Mouse (Mus musculus) testis, postnatal 14 days (tissue): ENCODE results near the gene Gm21985.

ENCODE experiments used
- DNase-seq: peaks from one replicate; pipeline ENCODE4 v3.0.0; 2021; ENCODE audit warnings: low spot score

The Gm21985 gene

DNA sequence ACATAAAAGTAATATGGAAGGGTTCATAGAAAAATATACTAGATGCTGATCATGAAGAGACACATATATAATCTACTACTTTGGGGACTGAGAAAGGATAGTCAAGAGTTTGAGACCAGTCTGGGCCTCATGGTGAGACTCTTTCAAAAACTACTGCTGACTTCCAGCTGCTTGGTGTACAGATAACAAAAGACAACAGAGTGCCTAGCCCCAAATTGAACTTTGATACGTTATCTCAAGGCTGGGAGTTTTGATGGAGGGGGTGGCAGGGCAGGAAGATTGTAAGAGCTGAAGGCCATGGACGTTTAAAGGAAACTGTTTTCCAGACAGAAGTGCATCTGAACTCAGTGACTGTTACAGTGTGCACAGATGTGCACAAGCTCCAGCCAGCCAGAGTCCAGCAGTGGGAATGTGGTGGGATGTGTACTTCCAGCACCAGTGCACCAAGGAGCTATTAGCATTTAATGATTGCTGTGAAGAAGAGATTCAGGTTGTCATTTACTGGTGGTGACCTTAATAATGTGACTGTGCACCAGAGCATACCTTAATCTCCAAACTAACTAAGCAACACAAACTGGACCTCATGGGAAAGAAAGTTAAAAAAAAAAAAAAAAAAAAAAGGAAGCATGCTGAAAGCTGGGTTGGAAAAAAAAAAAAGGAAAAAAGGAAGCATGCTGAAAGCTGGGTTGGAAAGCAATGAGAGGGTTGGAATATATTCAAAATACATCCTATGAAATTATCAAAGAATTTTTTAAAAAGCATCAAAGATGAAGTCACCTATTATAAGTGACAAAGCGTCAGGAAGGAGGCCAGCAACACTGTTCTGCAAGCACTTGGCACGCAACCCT, 66.2 kb downstream of the Gm21985 start:
- DNase-seq = no peak

DNA sequence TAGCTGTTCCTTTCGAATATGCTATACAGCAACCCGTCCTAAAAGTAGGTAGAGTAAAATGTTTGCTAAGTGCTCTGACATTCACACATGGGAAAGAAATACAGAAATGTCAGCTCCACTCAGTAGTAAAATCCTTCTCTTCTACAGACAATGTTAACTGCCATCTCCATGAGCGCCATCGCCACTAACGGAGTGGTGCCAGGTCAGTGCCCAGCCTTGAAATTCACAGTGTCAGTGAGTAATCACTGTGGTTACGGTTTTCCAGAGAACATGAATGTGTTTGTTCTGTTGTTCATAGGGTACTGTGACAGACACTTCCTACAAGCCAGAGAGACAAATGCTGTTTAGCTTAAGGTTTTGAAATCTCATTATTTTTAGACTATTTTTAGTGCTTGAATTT, 71.1 kb downstream of the Gm21985 start:
- no peak for DNase-seq

DNA sequence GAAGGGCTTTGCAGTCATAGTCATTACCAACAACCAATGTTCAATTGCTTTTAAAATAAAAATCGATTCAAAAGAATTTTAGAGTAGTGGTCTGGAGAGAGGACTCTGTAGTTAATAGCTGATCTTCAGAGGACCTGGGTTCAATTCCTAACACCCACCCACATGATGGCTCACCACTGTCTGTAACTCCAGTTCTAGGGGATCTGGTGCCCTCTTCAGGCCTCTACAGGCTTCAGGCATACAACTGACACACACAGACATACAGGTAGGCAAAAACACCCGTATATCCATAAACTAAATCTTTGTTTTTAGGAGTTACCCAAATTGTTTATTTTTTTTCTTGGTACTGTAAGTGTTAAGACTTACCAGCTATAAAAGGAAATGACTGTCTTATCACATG, 73.6 kb downstream of the Gm21985 start:
- no peak for DNase-seq

DNA sequence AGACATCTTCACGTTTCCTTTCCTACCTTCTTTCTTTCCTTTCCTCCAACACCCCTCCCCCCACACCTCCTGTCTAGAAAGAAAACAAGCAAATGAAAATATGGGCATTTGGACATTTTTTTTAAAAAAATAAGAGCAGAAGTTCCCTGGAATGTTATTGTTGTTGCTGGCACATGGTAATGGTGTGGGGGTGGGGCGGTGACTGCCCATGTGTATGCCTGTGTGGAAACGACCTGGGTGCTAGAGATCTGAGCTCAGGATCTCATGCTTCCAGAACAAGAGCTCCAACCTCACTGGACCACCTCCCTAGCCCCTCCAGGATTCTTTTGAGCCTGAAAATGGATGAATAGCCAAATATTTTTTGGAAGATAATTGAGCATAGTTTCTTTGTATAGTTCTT, 75.0 kb downstream of the Gm21985 start:
- DNase-seq = no peak

DNA sequence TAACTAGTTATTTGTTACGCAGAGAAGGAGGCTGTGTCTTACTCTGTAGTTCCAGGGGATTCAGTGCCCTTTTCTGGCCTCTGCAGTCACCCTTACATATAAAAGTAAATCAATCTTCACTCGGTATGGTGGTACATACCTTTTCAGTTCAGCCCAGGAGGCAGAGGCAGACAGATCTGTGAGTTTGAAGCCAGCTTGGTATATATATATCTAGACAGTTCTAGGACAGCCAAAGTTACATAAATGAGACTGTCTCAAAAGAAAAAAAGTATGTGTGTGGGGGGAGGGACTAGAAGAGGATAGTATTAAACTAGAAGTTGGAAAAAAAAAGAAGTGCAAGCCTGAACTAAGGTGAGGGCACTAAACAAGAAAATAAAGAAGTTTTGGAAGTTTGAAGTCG, 82.1 kb downstream of the Gm21985 start:
- no peak for DNase-seq

DNA sequence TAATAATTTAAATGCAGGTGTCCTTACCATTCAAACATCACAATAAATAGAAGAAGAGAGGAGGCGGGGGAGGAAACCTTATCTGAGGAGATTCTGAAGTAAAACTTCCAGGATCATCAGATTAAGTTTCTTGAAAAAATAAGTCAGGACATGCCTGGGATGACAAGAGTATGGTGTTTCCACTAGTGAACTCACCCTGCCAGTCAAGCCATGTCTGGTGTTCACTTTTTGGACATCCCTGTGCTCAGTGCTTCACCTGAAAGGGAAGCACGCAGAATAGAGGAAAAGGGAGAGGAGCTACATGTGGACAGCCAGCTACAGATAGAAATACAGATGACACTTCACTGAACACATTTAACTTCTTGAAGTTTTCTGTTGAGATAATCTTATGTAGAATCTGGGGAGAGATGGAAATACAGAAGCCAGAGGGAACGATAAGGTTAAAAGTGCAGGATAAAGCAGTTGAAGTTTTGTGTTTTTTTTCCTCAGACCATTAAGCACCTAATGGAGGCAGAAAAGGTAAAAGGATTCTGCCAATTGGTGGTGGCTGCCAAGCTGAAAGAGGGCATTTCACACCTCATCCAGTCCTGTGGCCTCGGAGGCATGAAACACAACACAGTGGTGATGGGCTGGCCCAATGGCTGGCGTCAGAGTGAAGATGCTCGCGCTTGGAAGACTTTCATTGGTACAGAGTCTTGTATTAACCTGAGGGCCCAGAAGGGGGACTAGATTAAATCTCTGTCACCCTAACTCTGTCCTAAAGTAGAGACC, 87.8 kb downstream of the Gm21985 start:
- DNase-seq = no peak

DNA sequence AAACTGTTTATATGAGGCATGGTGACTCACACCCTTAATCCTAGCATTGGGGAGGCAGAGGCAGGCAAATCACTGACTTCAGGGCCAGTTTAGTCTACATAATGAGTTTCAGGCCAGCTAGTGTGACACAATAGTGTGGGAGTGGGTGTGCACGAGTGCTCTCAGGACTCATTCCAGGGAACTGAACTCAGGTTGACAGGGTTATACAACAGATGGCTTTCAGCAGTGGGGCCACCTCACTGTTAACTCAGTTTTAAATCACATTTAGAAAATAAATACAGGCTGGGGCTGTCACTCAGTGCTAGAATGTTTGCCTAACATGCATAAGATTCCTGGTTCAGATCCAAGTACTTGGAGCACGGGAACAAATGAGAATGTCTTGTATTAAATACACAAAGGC, 93.5 kb downstream of the Gm21985 start:
- DNase-seq = no peak

DNA sequence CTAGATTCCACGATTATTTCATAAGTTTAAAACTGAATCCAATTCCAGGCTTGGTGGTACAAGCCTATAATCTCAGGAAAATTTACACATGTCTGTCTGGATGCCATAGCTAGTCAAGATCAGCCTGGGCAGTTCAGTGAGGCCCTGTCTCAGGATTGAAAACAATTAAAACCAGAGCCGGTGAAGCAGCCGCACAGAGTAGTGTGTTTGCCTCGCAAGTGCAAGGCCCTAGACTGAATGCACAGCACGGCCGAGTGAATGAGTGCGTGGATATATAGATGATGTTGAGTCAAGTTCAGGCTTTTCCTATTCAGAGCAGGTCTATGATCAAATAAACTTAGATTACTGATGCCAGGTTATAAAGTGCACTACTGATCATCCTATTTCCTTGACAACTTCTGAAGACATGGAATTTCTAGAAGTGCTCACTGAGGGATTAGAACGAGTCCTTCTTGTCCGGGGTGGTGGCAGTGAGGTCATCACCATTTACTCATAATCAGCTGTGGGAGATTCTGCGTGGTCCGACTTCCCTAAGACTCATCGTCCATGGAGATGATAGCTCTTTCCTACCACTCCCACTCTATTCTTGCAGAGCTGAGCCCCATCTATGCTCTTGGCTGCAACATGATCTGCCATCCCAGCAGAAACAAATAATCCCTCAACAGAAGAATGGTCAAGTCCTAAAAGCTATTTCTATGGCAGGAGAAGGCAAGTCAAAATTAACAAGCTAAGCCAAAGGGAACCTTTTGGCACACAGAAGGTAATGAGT, 94.1 kb downstream of the Gm21985 start:
- no peak for DNase-seq

DNA sequence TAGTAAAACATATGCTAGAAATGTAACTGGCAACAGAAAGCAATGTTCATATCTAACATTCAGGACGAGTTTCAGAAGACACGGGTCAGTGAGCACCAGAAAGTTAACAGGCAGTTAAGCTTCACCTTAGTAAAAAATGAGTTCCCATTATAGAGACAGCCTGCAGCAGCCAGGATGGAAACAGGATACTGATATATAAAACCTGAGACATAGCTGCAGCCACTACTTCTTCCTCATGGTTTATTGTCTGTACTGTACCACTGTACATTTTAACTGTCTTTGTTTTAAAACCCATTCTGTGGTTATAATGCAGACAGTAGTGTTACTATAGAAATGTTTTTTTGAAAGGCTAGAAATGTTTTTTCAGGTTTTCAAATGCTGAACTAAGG, 94.7 kb downstream of the Gm21985 start:
- no peak for DNase-seq

DNA sequence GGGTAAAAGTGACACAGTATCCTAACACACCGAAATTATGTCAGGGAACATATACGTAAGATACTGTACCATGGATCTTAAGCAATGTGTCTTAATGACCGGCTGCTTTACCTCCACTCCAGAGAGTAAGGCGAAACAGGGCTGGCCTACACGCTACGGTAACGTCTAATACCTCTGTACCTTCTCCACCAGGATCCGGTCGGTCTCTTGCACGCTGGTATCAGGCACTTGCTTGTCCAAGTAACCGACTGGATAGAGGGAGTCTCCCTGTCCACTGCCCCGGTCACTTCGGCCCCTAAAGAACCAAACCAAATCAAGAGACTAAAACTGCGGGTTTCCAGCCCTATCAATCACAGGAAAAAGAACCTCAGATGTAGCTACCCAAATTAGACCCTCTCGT, 101.1 kb downstream of the Gm21985 start:
- DNase-seq = peak; percentile 15

DNA sequence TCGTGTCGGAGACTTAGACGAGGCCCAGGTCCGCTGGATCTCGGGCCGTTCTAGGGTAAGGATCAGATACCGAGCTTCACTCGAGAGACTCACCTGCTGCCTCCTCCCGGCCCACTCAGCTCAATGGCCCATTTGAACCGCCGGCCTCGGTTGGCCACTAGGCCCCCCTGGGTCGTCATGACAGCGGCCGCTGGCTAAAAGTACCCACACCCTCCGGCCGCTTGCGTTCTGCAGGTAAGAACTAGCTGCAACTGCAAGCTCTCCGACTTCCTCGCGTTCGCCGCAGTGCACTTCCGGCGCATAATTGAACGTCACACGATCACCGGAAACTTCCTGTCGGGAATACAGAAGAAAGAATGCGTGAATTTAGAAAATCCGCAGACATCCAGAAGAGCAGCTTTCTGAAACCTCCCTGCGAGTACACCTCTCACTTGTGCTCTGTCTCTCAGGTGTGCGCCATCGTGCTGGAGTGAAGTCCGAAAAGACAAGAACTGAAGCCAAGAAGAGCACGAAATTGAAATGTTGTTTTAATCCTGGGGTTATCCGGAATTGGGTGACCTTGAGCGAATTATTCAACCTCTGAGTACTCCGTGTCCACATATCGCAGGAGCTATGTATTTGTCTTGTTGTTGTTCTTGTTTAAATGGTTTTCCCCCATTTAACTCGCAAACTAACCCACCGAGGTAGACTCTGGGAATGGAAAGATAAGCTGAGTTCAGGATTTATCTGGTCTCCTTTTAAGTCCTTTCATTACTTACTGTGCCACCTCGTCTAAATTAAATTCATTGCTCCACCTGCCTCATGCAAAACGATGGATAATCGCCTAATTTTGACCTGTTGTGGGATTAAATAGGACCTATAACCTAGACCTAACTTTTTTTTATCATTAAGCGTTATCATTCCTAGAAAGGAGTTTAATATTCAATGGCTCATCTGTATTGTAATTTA, 101.9 kb downstream of the Gm21985 start, which contains the start of gene Emc4:
Emc4 (minus strand) TSS at position 302 of the 948 bp plus-strand sequence.
- DNase-seq = peak; percentile 91

DNA sequence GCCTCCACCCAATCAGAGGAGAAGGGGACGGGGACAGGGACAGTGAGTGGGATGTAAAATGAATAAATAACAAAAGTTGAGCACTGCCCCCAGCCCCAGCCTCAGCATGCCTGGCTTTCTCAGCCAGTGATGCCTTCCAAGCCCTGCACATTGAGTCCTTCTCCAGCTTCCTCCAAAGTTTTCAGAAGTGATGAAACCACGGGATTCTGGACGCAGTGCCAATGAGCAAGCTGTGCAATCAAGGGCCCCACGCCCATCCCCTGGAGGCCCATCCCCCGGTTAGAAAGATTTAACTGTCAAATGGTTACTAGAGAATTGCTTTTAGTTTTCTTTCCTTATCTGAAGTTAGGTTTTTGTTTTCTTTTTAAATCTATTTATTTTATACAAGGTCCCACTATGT, 103.8 kb downstream of the Gm21985 start:
- DNase-seq = no peak

DNA sequence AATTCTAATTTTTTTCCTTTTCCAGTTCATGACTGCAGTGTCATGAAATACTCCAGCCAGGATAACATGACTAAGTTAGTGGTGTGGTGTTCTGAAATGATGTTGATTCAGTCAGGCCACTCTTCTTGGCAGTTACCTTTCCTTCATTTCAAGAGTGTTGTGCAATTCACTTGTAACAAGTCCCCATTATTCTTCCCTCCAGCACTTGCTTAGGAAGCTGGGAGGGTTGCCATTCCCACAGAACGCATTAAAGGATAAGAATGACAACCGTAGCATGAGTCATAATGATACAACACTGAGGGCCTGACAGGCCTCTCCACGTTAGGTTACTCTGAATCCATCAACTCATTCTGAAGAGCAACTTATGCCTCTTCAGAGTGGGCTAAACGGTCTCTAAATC, 107.0 kb downstream of the Gm21985 start:
- no peak for DNase-seq

DNA sequence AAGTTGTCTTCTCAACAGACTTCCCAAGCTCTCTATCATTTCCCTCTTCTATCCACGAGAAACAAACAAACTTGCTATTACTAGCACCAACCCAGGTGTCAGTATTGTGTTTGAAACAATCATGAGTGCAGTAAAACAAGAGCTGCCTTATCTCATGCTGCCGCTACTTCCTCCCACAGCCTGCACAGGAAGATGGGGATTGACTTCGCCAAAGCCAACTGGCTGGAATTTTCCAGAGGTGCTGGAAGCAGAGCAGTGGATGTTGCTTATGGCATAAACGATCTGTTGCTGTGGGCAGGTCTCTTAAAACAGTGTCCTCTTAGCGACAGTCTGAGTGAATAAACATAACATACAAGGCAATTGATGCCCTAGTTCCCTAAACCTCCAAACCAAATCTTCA, 108.5 kb downstream of the Gm21985 start:
- DNase-seq = no peak

DNA sequence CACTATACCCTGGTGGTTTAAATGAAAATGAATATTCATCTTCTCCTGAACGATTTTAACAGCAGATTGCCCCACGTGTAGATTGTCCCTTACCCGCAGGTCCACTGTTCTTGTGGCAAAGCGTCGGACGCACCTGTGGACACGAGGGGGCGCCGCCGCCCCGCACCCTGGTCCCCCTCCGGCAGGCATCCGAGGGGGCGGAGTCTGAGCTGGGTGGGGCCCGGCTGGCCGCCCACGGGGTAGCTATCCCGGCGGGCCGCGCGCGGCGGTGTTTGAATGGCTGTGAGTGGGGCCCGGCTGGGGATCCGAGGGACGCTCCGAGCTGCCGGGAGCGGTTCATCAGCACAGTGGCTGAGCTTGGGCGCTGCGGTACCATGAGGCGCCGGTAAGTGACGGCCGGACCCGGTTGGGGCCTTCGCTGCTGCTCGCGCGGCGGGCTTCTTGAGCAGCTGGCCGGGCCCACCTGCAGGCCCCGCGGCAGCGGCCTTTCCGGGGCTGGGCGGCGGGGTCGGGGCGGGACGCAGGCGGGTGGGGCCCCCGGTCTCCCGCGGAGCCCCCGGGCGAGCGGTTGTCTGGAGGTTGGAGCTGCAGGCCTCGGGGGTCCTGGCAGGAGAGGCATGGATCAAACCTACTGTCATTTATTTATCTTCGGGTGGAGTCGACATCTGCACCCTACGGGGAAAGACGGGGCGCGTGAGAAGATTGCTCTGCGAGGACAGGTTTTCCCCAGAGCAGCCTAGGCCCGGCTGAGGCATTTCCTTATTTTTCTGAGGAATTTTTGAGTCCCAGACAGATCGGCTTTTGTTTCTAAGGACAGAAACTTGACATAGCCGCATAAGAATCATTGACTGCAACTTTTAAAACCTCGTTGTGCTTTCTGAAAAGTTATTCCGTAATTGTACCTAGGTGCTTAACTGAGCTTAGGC, 113.1 kb downstream of the Gm21985 start, which contains the start of gene Katnbl1:
Katnbl1 (plus strand) TSS at position 239 of the 926 bp plus-strand sequence.
- DNase-seq = peak; percentile 91

DNA sequence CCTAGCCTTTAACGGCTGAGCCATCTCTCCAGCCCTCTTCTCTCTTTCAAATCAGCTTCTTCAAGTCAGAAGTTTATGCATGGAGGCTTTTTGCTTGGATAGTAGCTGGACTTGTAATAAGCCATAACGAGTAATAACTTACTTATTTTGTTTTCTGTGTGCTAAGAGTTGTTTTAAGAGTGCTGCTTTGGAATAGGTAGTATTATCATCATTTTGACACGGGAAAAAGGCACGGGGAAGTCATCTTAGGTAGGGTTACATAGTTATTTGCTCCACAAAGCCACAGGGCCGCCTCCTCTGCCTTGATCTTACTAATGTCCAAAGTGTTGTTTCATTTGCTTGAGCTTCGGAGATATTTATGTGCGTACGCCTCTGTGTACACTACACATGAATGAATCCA, 114.0 kb downstream of the Gm21985 start:
- DNase-seq = no peak

DNA sequence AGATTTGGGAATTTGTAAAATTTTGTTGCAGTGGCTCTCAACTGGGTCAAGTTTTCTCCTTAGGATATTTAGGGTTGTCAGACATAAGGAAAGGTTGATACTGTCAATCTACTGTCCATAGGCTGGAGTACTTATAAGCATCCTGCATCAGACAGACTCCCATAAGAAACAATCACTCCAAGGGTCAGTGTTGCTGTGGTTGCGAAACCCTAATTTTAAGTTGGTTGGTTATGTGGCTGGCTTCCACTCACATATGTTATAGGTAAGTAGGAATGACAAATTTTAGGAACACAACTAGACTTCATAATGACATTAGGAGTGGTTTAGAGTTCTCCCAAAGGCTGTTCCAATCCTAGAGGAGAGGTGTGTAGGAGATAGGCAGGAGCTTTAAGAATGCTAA, 115.1 kb downstream of the Gm21985 start:
- no peak for DNase-seq

DNA sequence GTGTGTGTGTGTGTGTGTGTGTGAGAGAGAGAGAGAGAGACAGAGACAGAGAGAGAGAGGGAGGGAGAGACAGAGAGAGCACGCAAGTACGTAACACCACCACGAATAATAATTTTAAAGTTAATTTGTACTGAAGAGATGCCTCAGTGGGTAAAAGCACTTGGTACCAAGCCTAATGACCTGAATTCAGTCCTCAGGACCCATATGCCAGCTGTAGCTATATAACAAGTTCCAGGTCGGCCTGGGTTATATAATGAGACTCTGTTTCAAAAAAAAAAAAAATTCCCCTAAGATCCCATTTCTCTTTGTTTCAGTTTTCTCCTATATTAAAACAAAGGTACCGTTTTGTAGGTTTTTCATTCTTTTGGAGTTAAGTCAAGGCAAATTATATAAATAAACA, 124.7 kb downstream of the Gm21985 start:
- DNase-seq = no peak

DNA sequence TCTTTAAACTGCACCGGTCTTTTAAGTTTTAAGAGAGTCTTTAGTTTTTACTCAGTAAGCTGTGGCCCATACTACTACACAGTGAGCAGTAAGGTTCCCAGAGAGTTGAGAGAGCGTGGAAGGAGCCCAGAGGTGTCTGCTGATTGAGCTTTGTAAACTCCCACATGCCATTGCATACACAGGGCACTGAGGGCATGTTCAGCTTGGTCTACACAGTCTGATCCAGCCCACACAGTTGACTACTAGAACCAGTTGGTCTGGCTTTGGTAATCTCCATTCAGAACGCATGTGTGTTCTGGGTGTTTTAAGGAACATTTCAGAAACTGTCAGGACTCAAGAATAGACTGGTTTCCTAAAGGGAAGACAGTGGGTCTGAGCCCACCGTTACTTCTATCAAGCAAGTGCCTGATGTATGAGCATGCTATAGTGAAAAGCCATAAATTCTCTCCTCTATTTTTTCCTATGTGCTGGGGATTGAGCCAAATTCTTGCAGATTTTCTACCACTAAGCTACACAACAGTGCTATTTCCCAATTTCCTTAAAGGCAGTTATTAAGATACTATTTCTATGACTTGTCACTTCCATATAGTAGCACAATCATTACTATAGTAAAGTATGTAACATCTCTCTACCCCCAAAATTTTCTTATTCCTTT, 125.4 kb downstream of the Gm21985 start:
- DNase-seq = no peak

DNA sequence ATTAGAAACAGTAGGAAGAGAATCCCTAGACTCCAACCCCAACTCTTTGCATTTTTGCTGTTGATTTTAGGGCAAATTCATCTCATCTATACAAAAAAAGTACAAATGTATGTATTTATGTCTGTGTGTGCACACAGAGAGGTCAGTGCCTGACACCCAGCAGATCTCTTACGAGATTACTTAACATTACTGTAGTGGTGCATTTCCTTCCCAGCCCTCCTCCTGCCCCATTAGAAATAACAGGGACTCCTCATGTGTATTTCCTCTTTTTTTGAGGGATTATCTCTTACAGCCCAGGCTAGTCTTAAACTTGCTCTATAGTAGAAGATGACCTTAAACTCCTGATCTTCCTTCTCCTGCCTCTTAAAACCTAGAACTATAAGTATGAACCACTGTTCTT, 126.6 kb downstream of the Gm21985 start:
- DNase-seq = no peak
